ENCODE assay signal across 19 mouse cellular contexts in the genomic region with DNA sequence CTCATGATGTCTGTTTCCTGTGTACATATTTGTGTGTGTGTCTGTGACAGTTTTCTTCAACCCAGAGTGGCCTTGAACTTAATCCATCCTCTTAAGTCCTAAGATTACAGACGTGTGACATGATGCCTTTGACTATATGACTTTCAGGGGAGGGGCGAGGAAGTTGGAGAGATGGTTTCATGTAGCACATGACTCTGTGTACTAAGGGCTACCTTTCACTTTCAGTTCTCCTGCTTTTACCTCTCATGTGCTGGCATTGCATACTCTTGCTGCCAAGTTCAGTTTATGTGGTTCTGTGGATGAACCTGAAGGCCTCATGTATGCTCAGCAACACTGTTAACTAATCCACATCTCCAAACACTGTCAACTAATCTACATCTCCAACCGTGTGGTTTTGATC. TPM values are rescaled to one million over a fixed set of nuclear protein-coding genes. Genes with fewer than 3 reads are reported as not detected.
"Had no signal": no experiment of that assay in that cellular context is flagged by ENCODE, and none has a peak within 500 bp of the region (broad histone marks: within the 10 kb centered on the region; RNA-seq: fewer than 3 reads in every experiment).

No protein-coding gene starts in this region.

- ATAC-seq: lung, postnatal 0 days; midbrain, embryonic 16.5 days had no signal

- H3K9ac ChIP-seq: kidney, embryonic 15.5 days; limb, embryonic 12.5 days; liver, embryonic 15.5 days; midbrain, embryonic 12.5 days had no signal

- H3K4me1 ChIP-seq: kidney, embryonic 15.5 days; limb, embryonic 12.5 days; liver, embryonic 15.5 days; midbrain, embryonic 12.5 days had no signal

- H3K4me3 ChIP-seq: kidney, embryonic 15.5 days; left cerebral cortex, adult 2 months; limb, embryonic 12.5 days; liver, embryonic 15.5 days; megakaryocyte, embryonic 14.5 days; midbrain, embryonic 12.5 days had no signal

- H3K27me3 ChIP-seq: kidney, embryonic 15.5 days; limb, embryonic 12.5 days; liver, embryonic 15.5 days; megakaryocyte, embryonic 14.5 days; midbrain, embryonic 12.5 days had no signal

- H3K27ac ChIP-seq: kidney, embryonic 15.5 days; left cerebral cortex, adult 2 months; limb, embryonic 12.5 days; liver, embryonic 15.5 days; midbrain, embryonic 12.5 days had no signal

- H3K4me2 ChIP-seq: kidney, embryonic 15.5 days; limb, embryonic 12.5 days; liver, embryonic 11.5 days; liver, embryonic 15.5 days; midbrain, embryonic 12.5 days had no signal

- H3K9me3 ChIP-seq: kidney, embryonic 15.5 days; limb, embryonic 12.5 days; liver, embryonic 15.5 days; megakaryocyte, embryonic 14.5 days; midbrain, embryonic 12.5 days had no signal

- DNase-seq: kidney, adult 2 months; kidney, postnatal 14 days; lung, adult 2 months; lung, postnatal 36 days; right cerebral cortex, postnatal 14 days; thymus, adult 18-20 months; thymus, postnatal 25 days had no signal

RNA-seq across cellular contexts. Expression of a gene that starts 35.0 kb away (rescaled TPM):
- polyA plus RNA-seq: kidney, adult 2 months; kidney, embryonic 15.5 days; large intestine, adult 2 months; limb, embryonic 12.5 days; liver, embryonic 11.5 days; liver, embryonic 15.5 days; lung, adult 2 months; lung, postnatal 0 days; midbrain, embryonic 12.5 days; midbrain, embryonic 16.5 days; small intestine, adult 2 months; stomach, embryonic 14.5 days had no signal
